Mouse (Mus musculus): ENCODE measurements at regions not wholly inside any gene's neighbourhood (a gene's known extent, or its start where the extent isn't known, plus 50 kb on each side); places are given as distances from the start of the nearest gene placed in this dataset.

DNA sequence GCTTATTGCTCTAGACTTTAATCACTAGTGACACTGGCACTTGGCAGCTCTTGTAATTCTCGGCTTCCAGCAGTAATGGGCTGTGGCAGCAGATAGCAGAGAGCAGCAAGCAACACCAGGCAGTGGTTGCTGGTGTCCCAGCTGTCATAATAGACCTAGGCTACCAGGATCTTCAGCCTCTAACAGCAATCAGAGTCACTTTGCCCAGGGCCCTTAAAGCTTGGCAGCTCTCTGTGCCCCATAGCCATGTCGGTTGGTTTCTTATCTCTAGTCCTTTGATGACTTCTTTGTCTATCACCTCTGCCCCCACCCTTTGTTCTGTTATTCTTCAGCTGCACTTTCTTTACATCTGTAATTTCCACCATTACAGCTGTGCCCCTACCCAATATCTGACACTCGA lies 735.9 kb downstream of the Gm826 start:
- no peak overlapping the region for H3K27ac ChIP-seq (ENCODE audit: insufficient read depth, low read length)
- TF ChIP-seq CTCF (IDR thresholded peaks at IDR 0.05; ENCODE audit: extremely low read depth, insufficient read depth, insufficient read length, insufficient replicate concordance), result no peak
- no peak for TF ChIP-seq POLR2A (IDR thresholded peaks at IDR 0.05; ENCODE audit: low read depth, low read length)
- DNase-seq (ENCODE audit: low read depth in 1 of 2, low spot score in 2 of 2), result no peak
- H3K27me3 ChIP-seq (ENCODE audit: control insufficient read depth, insufficient read depth, low read length), result no peaks in the 10 kb centered on the region
- H3K36me3 ChIP-seq (ENCODE audit: control insufficient read depth, insufficient read depth, low read length), result no peaks in the 10 kb centered on the region
- WGBS, result 70% methylated on average over 3 of the region's 3 CpGs
- no peak overlapping the region for H3K4me3 ChIP-seq (ENCODE audit: extremely low read depth, insufficient read depth, insufficient read length)
- H3K4me1 ChIP-seq (ENCODE audit: control insufficient read depth, insufficient read depth, insufficient read length), result no peaks in the 10 kb centered on the region

GRCm38 (mm10) chr2:159607191-159607590 lies 726.8 kb downstream of the Gm826 start:
- TF ChIP-seq CTCF (IDR thresholded peaks at IDR 0.05; ENCODE audit: extremely low read depth, insufficient read depth, insufficient read length, insufficient replicate concordance) (no peak), POLR2A (IDR thresholded peaks at IDR 0.05; ENCODE audit: low read depth, low read length) (no peak)
- no peaks in the 10 kb centered on the region for H3K36me3 ChIP-seq (ENCODE audit: control insufficient read depth, insufficient read depth, low read length)
- no peak for DNase-seq (ENCODE audit: low read depth in 1 of 2, low spot score in 2 of 2)
- no peak overlapping the region for H3K4me3 ChIP-seq (ENCODE audit: extremely low read depth, insufficient read depth, insufficient read length)
- H3K4me1 ChIP-seq (ENCODE audit: control insufficient read depth, insufficient read depth, insufficient read length), result no peaks in the 10 kb centered on the region
- H3K27ac ChIP-seq (ENCODE audit: insufficient read depth, low read length), result no peak overlapping the region
- H3K27me3 ChIP-seq (ENCODE audit: control insufficient read depth, insufficient read depth, low read length), result no peaks in the 10 kb centered on the region
- 64% methylated on average over 3 of the region's 3 CpGs for WGBS

DNA sequence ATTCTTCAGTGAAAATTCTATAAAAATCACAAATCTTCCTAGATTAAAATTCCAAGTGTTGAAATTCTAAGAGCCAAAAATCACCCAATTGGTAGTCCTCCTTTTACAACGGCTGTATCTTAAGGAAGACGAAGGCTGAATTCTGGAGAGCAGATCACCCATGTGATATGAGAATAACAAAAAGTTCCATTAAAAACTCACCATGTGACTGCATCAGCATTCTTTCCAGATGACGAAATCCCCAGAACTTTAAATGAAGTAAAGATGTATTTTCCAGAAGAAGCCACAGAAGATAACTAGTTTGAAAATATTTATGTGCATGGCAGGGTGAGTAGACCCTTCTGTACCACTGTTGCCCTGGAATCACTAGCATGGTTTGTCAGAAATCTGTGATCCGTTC lies 723.5 kb downstream of the Gm826 start:
- no peaks in the 10 kb centered on the region for H3K36me3 ChIP-seq (ENCODE audit: control insufficient read depth, insufficient read depth, low read length)
- no peak overlapping the region for H3K4me3 ChIP-seq (ENCODE audit: extremely low read depth, insufficient read depth, insufficient read length)
- no peak for DNase-seq (ENCODE audit: low read depth in 1 of 2, low spot score in 2 of 2)
- H3K27ac ChIP-seq (ENCODE audit: insufficient read depth, low read length), result no peak overlapping the region
- no peaks in the 10 kb centered on the region for H3K4me1 ChIP-seq (ENCODE audit: control insufficient read depth, insufficient read depth, insufficient read length)
- H3K27me3 ChIP-seq (ENCODE audit: control insufficient read depth, insufficient read depth, low read length), result no peaks in the 10 kb centered on the region
- 77% methylated on average over 4 of the region's 4 CpGs for WGBS
- TF ChIP-seq POLR2A (IDR thresholded peaks at IDR 0.05; ENCODE audit: low read depth, low read length) (no peak), CTCF (IDR thresholded peaks at IDR 0.05; ENCODE audit: extremely low read depth, insufficient read depth, insufficient read length, insufficient replicate concordance) (no peak)

DNA sequence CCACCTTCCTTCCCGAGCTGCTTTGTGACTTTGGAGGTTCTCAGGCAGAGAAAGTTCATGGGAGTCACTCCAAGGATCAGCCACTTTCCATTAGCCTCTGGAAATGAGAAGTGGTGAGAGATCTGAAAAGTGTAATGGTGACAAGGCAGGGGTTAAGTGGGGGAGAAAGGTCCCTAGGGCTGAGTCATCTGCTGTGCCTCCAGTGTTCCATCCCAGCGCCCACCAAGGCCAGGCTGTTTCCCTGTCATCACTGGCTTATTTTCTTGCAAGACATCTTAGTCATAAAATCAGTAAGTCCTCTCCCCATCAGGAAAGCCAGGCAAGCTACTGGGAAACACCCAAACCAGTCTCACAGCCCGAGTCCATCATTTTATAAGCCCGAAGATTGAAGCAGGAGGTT lies 717.3 kb downstream of the Gm826 start:
- H3K4me1 ChIP-seq (ENCODE audit: control insufficient read depth, insufficient read depth, insufficient read length), result no peaks in the 10 kb centered on the region
- H3K36me3 ChIP-seq (ENCODE audit: control insufficient read depth, insufficient read depth, low read length), result no peaks in the 10 kb centered on the region
- H3K4me3 ChIP-seq (ENCODE audit: extremely low read depth, insufficient read depth, insufficient read length), result no peak overlapping the region
- 68% methylated on average over 4 of the region's 4 CpGs for WGBS
- TF ChIP-seq CTCF (IDR thresholded peaks at IDR 0.05; ENCODE audit: extremely low read depth, insufficient read depth, insufficient read length, insufficient replicate concordance) (no peak), POLR2A (IDR thresholded peaks at IDR 0.05; ENCODE audit: low read depth, low read length) (no peak)
- DNase-seq (ENCODE audit: low read depth in 1 of 2, low spot score in 2 of 2), result no peak
- no peaks in the 10 kb centered on the region for H3K27me3 ChIP-seq (ENCODE audit: control insufficient read depth, insufficient read depth, low read length)
- no peak overlapping the region for H3K27ac ChIP-seq (ENCODE audit: insufficient read depth, low read length)

- WGBS, result 91% methylated on average over 6 of the region's 6 CpGs
- H3K4me3 ChIP-seq (ENCODE audit: extremely low read depth, insufficient read depth, insufficient read length), result no peak overlapping the region
- DNase-seq (ENCODE audit: low read depth in 1 of 2, low spot score in 2 of 2), result no peak
- TF ChIP-seq POLR2A (IDR thresholded peaks at IDR 0.05; ENCODE audit: low read depth, low read length), result no peak
- no peak for TF ChIP-seq CTCF (IDR thresholded peaks at IDR 0.05; ENCODE audit: extremely low read depth, insufficient read depth, insufficient read length, insufficient replicate concordance)
- no peaks in the 10 kb centered on the region for H3K36me3 ChIP-seq (ENCODE audit: control insufficient read depth, insufficient read depth, low read length)
- H3K27ac ChIP-seq (ENCODE audit: insufficient read depth, low read length), result no peak overlapping the region
- H3K27me3 ChIP-seq (ENCODE audit: control insufficient read depth, insufficient read depth, low read length), result no peaks in the 10 kb centered on the region
- no peaks in the 10 kb centered on the region for H3K4me1 ChIP-seq (ENCODE audit: control insufficient read depth, insufficient read depth, insufficient read length)
These were observed 712.7 kb downstream of the Gm826 start for GRCm38 (mm10) chr2:159621261-159621660.

- 77% methylated on average over 5 of the region's 5 CpGs for WGBS
- no peak for DNase-seq (ENCODE audit: low read depth in 1 of 2, low spot score in 2 of 2)
- Histone ChIP-seq H3K27me3 (ENCODE audit: control insufficient read depth, insufficient read depth, low read length) (no peaks in the 10 kb centered on the region), H3K27ac (ENCODE audit: insufficient read depth, low read length) (no peak overlapping the region), H3K4me1 (ENCODE audit: control insufficient read depth, insufficient read depth, insufficient read length) (no peaks in the 10 kb centered on the region), H3K36me3 (ENCODE audit: control insufficient read depth, insufficient read depth, low read length) (no peaks in the 10 kb centered on the region), H3K4me3 (ENCODE audit: extremely low read depth, insufficient read depth, insufficient read length) (no peak overlapping the region)
- no peak for TF ChIP-seq POLR2A (IDR thresholded peaks at IDR 0.05; ENCODE audit: low read depth, low read length)
- no peak for TF ChIP-seq CTCF (IDR thresholded peaks at IDR 0.05; ENCODE audit: extremely low read depth, insufficient read depth, insufficient read length, insufficient replicate concordance)
These were observed 711.8 kb downstream of the Gm826 start for GRCm38 (mm10) chr2:159622141-159622669.

- Histone ChIP-seq H3K27me3 (ENCODE audit: control insufficient read depth, insufficient read depth, low read length) (no peaks in the 10 kb centered on the region), H3K36me3 (ENCODE audit: control insufficient read depth, insufficient read depth, low read length) (no peaks in the 10 kb centered on the region), H3K4me3 (ENCODE audit: extremely low read depth, insufficient read depth, insufficient read length) (no peak overlapping the region), H3K4me1 (ENCODE audit: control insufficient read depth, insufficient read depth, insufficient read length) (no peaks in the 10 kb centered on the region), H3K27ac (ENCODE audit: insufficient read depth, low read length) (no peak overlapping the region)
- WGBS, result 74% methylated on average over 1 of the region's 1 CpGs
- DNase-seq (ENCODE audit: low read depth in 1 of 2, low spot score in 2 of 2), result no peak
- TF ChIP-seq CTCF (IDR thresholded peaks at IDR 0.05; ENCODE audit: extremely low read depth, insufficient read depth, insufficient read length, insufficient replicate concordance), result no peak
- TF ChIP-seq POLR2A (IDR thresholded peaks at IDR 0.05; ENCODE audit: low read depth, low read length), result no peak
These were observed 708.7 kb downstream of the Gm826 start for GRCm38 (mm10) chr2:159625306-159625705.
